ENCODE assay signal across 10 mouse cellular contexts in the genomic region with DNA sequence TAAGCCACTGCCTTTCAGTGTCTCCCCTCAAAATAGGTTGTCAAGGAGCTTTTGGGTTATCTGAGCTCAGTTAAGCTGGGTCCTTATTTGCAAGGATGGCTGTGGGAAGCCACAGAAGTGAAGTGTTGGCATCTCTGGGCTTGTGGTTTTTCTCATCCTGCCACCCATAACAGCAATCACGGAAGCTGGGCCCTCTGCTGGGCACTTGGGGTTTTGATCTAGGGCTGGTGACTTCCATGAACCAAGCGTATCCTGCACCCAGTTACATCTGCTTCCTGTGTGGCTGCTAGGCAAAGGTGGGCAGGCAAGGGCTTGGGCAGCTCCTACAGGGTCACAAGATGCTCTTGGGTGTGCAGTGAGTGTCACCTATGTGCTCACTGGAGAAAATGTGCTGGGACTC. TPM values are rescaled to one million over a fixed set of nuclear protein-coding genes. Genes with fewer than 3 reads are reported as not detected.
A peak's percentile ranks its signal among the peaks of the same experiment; 100 is the strongest.
DNase-seq lines count a peak whose midpoint lies in the region; ATAC-seq and TF ChIP-seq lines count a peak whose summit lies in the region.
"Had no signal": no experiment of that assay in that cellular context is flagged by ENCODE, and none has a peak within 500 bp of the region (broad histone marks: within the 10 kb centered on the region; RNA-seq: fewer than 3 reads in every experiment).

No protein-coding gene starts in this region.

- no peak overlapping the region for H3K4me3 ChIP-seq in forebrain, postnatal 0 days (ENCODE audit: low read depth, low read length)
- H3K4me3 ChIP-seq in forebrain, embryonic 10.5 days = no peak overlapping the region
- H3K4me3 ChIP-seq: limb, embryonic 15.5 days had no signal

- WGBS in forebrain, postnatal 0 days = 55% methylated on average over 2 of the region's 2 CpGs
- 55% methylated on average over 2 of the region's 2 CpGs for WGBS in forebrain, embryonic 10.5 days

- H3K4me2 ChIP-seq in forebrain, postnatal 0 days (ENCODE audit: low read depth) = no peak overlapping the region
- H3K4me2 ChIP-seq: limb, embryonic 15.5 days had no signal

- no peaks in the 10 kb centered on the region for H3K36me3 ChIP-seq in forebrain, postnatal 0 days (ENCODE audit: insufficient read depth)
- H3K36me3 ChIP-seq in forebrain, embryonic 10.5 days (replicated peaks) = no peaks in the 10 kb centered on the region
- H3K36me3 ChIP-seq: limb, embryonic 15.5 days had no signal

- no peaks in the 10 kb centered on the region for H3K9me3 ChIP-seq in forebrain, postnatal 0 days (ENCODE audit: low read length)
- H3K9me3 ChIP-seq in forebrain, embryonic 10.5 days = no peaks in the 10 kb centered on the region
- H3K9me3 ChIP-seq: limb, embryonic 15.5 days had no signal

- peak; percentile 10; the same call in 1 of the 2 replicates for ATAC-seq in forebrain, postnatal 0 days
- ATAC-seq: Patski had no signal

- peak; percentile 42 for DNase-seq in forebrain, postnatal 0 days
- no peak for DNase-seq in forebrain, embryonic 10.5 days (ENCODE audit: extremely low spot score, low spot score)
- peak; percentile 34 for DNase-seq in right cerebral cortex, adult 18-20 months
- no peak for DNase-seq in right cerebral cortex, postnatal 25 days
- DNase-seq in layer of hippocampus, postnatal 14 days (ENCODE audit: low spot score in 2 of 2) = peak; percentile 37 to 43
- peak; percentile 79 for DNase-seq in thymus, postnatal 0 days (ENCODE audit: low spot score)
- DNase-seq in c-Kit-positive CD71-positive TER-119-positive erythroid progenitor cells, embryonic 14.5 days (ENCODE audit: low spot score) = no peak
- DNase-seq in spleen, postnatal 36 days (ENCODE audit: low spot score in 2 of 2) = no peak

- no peak overlapping the region for H3K9ac ChIP-seq in forebrain, postnatal 0 days
- H3K9ac ChIP-seq: limb, embryonic 15.5 days had no signal

- no peaks in the 10 kb centered on the region for H3K4me1 ChIP-seq in forebrain, postnatal 0 days (ENCODE audit: insufficient read depth)
- no peaks in the 10 kb centered on the region for H3K4me1 ChIP-seq in forebrain, embryonic 10.5 days
- H3K4me1 ChIP-seq: limb, embryonic 15.5 days had no signal

- no peak overlapping the region for H3K27ac ChIP-seq in forebrain, postnatal 0 days (ENCODE audit: low read depth, low read length)
- H3K27ac ChIP-seq in forebrain, embryonic 10.5 days = no peak overlapping the region
- H3K27ac ChIP-seq: limb, embryonic 15.5 days had no signal

- peak; percentile 66 for TF ChIP-seq CTCF in forebrain, postnatal 0 days (IDR thresholded peaks at IDR 0.05; ENCODE audit: low read depth)

- no peaks in the 10 kb centered on the region for H3K27me3 ChIP-seq in forebrain, postnatal 0 days (ENCODE audit: insufficient read depth, low read length)
- no peaks in the 10 kb centered on the region for H3K27me3 ChIP-seq in forebrain, embryonic 10.5 days (ENCODE audit: poor library complexity, severe bottlenecking)
- H3K27me3 ChIP-seq: limb, embryonic 15.5 days had no signal

RNA-seq across cellular contexts. Expression of a gene that starts 49.7 kb away (rescaled TPM):
- 27.1 and 35.6 TPM in 2 replicates for total RNA-seq in forebrain, postnatal 0 days (2014; rRNA removed)
- 8.1 and 11.2 TPM in 2 replicates for polyA plus RNA-seq in forebrain, postnatal 0 days (2015; fragmentation: Nextera tagmentation; extraction: Ambion mirVana)
- 0.40 and 1.4 TPM in 2 replicates for polyA plus RNA-seq in forebrain, embryonic 10.5 days (2016; fragmentation: Nextera tagmentation; extraction: Ambion mirVana)
- total RNA-seq in layer of hippocampus, postnatal 14 days (2021) = 10 to 100 TPM; 43.8 to 69.9 TPM
- polyA plus RNA-seq in thymus, postnatal 0 days (2015; fragmentation: Nextera tagmentation; extraction: Ambion mirVana) = 0.14 and 0.18 TPM in 2 replicates

Comparison
In these comparisons a context has a peak if more than half of its experiments do, and no peak if none do; other contexts are left out.
1. DNase-seq: peak in forebrain, postnatal 0 days (single experiment), right cerebral cortex, adult 18-20 months (single experiment), layer of hippocampus, postnatal 14 days (2 of 2) and thymus, postnatal 0 days (single experiment); none in forebrain, embryonic 10.5 days (single experiment), right cerebral cortex, postnatal 25 days (single experiment), c-Kit-positive CD71-positive TER-119-positive erythroid progenitor cells, embryonic 14.5 days (single experiment) and spleen, postnatal 36 days (0 of 2).